Mouse (Mus musculus) left cerebral cortex, adult 6 months (tissue): ENCODE data around the gene Zfp369. TPM values are rescaled to one million over a fixed set of nuclear protein-coding genes. Genes with fewer than 3 reads are reported as not detected.

Source experiments
- long read RNA-seq, 2 experiments: library from polyadenylated mRNA; unstranded; transcript quantifications; one replicate each; pipeline ENCODE4 v2.0.0; 2019 to 2020
- polyA plus RNA-seq: library from polyadenylated mRNA; unstranded; fragments of <200 nt; fragmentation: Nextera tagmentation; gene quantifications from 2 replicates; pipeline ENCODE4 v1.2.3, GENCODE M21; 2021

The Zfp369 gene
- polyA plus RNA-seq, result 8.8 and 9.6 TPM in 2 replicates
- long read RNA-seq, experiment 1, transcript Zfp369-205 (1 exons, 1,815 nt), result major isoform, 5 of 6 reads
- long read RNA-seq, experiment 1, partial matches to known transcripts, result 1 of 6 reads
- long read RNA-seq, experiment 1, other reads (novel, unspliced or antisense), result 0 of 6 reads
- long read RNA-seq, experiment 2, partial matches to known transcripts, result 3 of 8 reads
- long read RNA-seq, experiment 2, other reads (novel, unspliced or antisense), result 0 of 8 reads

GRCm38 (mm10) chr13:65278383-65279341 lies at the start of gene Zfp369:
Zfp369 (plus strand) TSS chr13:65278814.

GRCm38 (mm10) chr13:65259239-65259638 lies 19.4 kb upstream of the Zfp369 start, which contains the start of gene Gm10775:
Gm10775 (plus strand) TSS chr13:65259539.

Other genes with a start within 250 kb of the Zfp369 start
- gene Spata31d1c, start 245.8 kb upstream of the Zfp369 start, polyA plus RNA-seq, result not detected in 2 replicates
- not detected in 2 replicates for gene Prss47, start 226.1 kb upstream of the Zfp369 start, polyA plus RNA-seq
- gene Mfsd14b, start 165.8 kb upstream of the Zfp369 start, polyA plus RNA-seq, result 33.1 and 40.2 TPM in 2 replicates
- gene Olfr465-ps1, start 140.7 kb upstream of the Zfp369 start, polyA plus RNA-seq, result not detected in 2 replicates
- not detected in 2 replicates for gene Olfr466, start 128.6 kb upstream of the Zfp369 start, polyA plus RNA-seq
- gene Nlrp4f, start 72.8 kb upstream of the Zfp369 start, polyA plus RNA-seq, result 0.21 TPM in 1 of 2 replicates, not detected in the other
- 0.28 TPM in 1 of 2 replicates, not detected in the other for gene Gm10775, start 19.3 kb upstream of the Zfp369 start, polyA plus RNA-seq
- not detected in 2 replicates for gene Gm10139, start 233.9 kb downstream of the Zfp369 start, polyA plus RNA-seq